Comparison of ENCODE assay signal across 33 mouse cellular contexts in genomic region chr16:95951471-95951870, GRCm38 (mm10).
"Had no signal": no experiment of that assay in that cellular context is flagged by ENCODE, and none has a peak within 500 bp of the region (broad histone marks: within the 10 kb centered on the region; RNA-seq: fewer than 3 reads in every experiment).

No protein-coding gene starts in this region.

- H3K27me3 ChIP-seq: limb, embryonic 12.5 days; limb, embryonic 13.5 days; limb, embryonic 15.5 days; liver, embryonic 12.5 days; liver, embryonic 13.5 days; liver, embryonic 15.5 days; lung, embryonic 15.5 days; midbrain, embryonic 13.5 days; midbrain, embryonic 15.5 days; neural tube, embryonic 12.5 days; neural tube, embryonic 13.5 days had no signal

- DNase-seq: left cerebral cortex, postnatal 4 days; liver; liver, embryonic 13.5 days; liver, postnatal 0 days; lung, adult 18-20 months; lung, adult 2 months; lung, embryonic 14.5 days; lung, postnatal 10 days; lung, postnatal 14 days; lung, postnatal 36 days; lung, postnatal 4 days; midbrain, embryonic 14.5 days had no signal

- ATAC-seq: liver, embryonic 12.5 days; liver, postnatal 0 days; lung, postnatal 0 days; midbrain, embryonic 13.5 days; midbrain, embryonic 15.5 days; midbrain, embryonic 16.5 days had no signal

- H3K9ac ChIP-seq: limb, embryonic 12.5 days; limb, embryonic 13.5 days; limb, embryonic 15.5 days; liver, embryonic 12.5 days; liver, embryonic 13.5 days; liver, embryonic 14.5 days; liver, embryonic 15.5 days; liver, postnatal 0 days; lung, embryonic 14.5 days; lung, embryonic 15.5 days; midbrain, embryonic 12.5 days; midbrain, embryonic 13.5 days; midbrain, embryonic 15.5 days; neural tube, embryonic 12.5 days; neural tube, embryonic 13.5 days had no signal

- H3K36me3 ChIP-seq: limb, embryonic 10.5 days; limb, embryonic 12.5 days; limb, embryonic 13.5 days; limb, embryonic 15.5 days; liver, embryonic 12.5 days; liver, embryonic 13.5 days; liver, embryonic 15.5 days; lung, embryonic 15.5 days; midbrain, embryonic 10.5 days; midbrain, embryonic 12.5 days; midbrain, embryonic 13.5 days; midbrain, embryonic 15.5 days; neural tube, embryonic 12.5 days; neural tube, embryonic 13.5 days had no signal

- H3K4me2 ChIP-seq: limb, embryonic 12.5 days; limb, embryonic 13.5 days; limb, embryonic 15.5 days; liver, embryonic 11.5 days; liver, embryonic 12.5 days; liver, embryonic 13.5 days; liver, embryonic 15.5 days; lung, embryonic 14.5 days; lung, embryonic 15.5 days; midbrain, embryonic 11.5 days; midbrain, embryonic 12.5 days; midbrain, embryonic 13.5 days; midbrain, embryonic 15.5 days; neural tube, embryonic 12.5 days; neural tube, embryonic 13.5 days had no signal

- H3K27ac ChIP-seq: limb, embryonic 10.5 days; limb, embryonic 12.5 days; limb, embryonic 13.5 days; limb, embryonic 15.5 days; liver, embryonic 12.5 days; liver, embryonic 13.5 days; liver, embryonic 14.5 days; liver, embryonic 15.5 days; lung, embryonic 15.5 days; macrophage; midbrain, embryonic 10.5 days; midbrain, embryonic 12.5 days; midbrain, embryonic 13.5 days; midbrain, embryonic 15.5 days; neural tube, embryonic 12.5 days; neural tube, embryonic 13.5 days had no signal

- H3K4me3 ChIP-seq: limb, embryonic 10.5 days; limb, embryonic 12.5 days; limb, embryonic 13.5 days; limb, embryonic 15.5 days; liver, embryonic 12.5 days; liver, embryonic 13.5 days; liver, embryonic 15.5 days; lung, embryonic 15.5 days; megakaryocyte, embryonic 14.5 days; midbrain, embryonic 10.5 days; midbrain, embryonic 12.5 days; midbrain, embryonic 13.5 days; midbrain, embryonic 15.5 days; myocyte; neural tube, embryonic 12.5 days; neural tube, embryonic 13.5 days had no signal

- H3K9me3 ChIP-seq: limb, embryonic 10.5 days; limb, embryonic 15.5 days; liver, embryonic 12.5 days; liver, embryonic 13.5 days; liver, embryonic 15.5 days; lung, embryonic 15.5 days; midbrain, embryonic 10.5 days; midbrain, embryonic 12.5 days; midbrain, embryonic 15.5 days; neural tube, embryonic 12.5 days; neural tube, embryonic 13.5 days had no signal

- H3K4me1 ChIP-seq: liver, embryonic 12.5 days; liver, embryonic 13.5 days; liver, embryonic 15.5 days; megakaryocyte, embryonic 14.5 days; midbrain, embryonic 10.5 days; midbrain, embryonic 12.5 days; midbrain, embryonic 13.5 days; midbrain, embryonic 15.5 days; neural tube, embryonic 12.5 days; neural tube, embryonic 13.5 days had no signal
